Mouse (Mus musculus) cortical plate, adult 2 months (tissue): ENCODE results near the gene Smad1.

Experiments used
- CTCF ChIP-seq: fragments of 200-500 bp; IDR thresholded peaks from 2 replicates; pipeline ENCODE4 v1.5.1; 2011; ENCODE audit warnings: mild to moderate bottlenecking, control low read depth, low read length; ENCODE audit not compliant: insufficient read depth; ENCODE audit errors: extremely low read depth
- POLR2A ChIP-seq: fragments of 200-500 bp; IDR thresholded peaks from 2 replicates; pipeline ENCODE4 v1.6.1; 2011; ENCODE audit warnings: mild to moderate bottlenecking, low read length, control low read depth; ENCODE audit not compliant: insufficient read depth; ENCODE audit errors: extremely low read depth

DNA sequence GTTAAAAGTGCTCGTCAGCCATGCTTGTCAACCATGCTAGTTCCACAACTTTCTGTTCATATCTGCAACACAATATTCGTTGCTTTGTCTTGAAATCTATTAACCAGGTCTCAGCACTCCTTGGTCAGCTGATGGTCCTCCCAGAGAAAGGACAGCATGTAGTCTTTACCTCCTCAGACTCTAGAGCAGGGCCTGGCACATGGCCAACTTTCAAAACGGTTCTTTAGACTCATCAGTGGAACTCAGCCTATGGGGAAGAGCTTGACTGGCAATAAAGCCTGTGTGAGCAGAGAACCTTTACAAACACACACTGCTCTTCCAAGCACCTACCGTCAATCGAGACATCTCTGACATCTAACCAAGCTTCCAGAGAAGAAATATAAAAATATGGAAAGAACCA, 109.7 kb downstream of the Smad1 start:
- no peak for TF ChIP-seq POLR2A
- no peak for TF ChIP-seq CTCF
